Comparison of ENCODE assay signal across 10 mouse cellular contexts in genomic region chr15:79791502-79791901, GRCm38 (mm10). TPM values are rescaled to one million over a fixed set of nuclear protein-coding genes. Genes with fewer than 3 reads are reported as not detected.
DNase-seq lines count a peak whose midpoint lies in the region; ATAC-seq and TF ChIP-seq lines count a peak whose summit lies in the region.
"Had no signal": no experiment of that assay in that cellular context is flagged by ENCODE, and none has a peak within 500 bp of the region (broad histone marks: within the 10 kb centered on the region; RNA-seq: fewer than 3 reads in every experiment).

No protein-coding gene starts in this region.

- no peak overlapping the region for H3K27ac ChIP-seq in heart, embryonic 11.5 days (ENCODE audit: low read depth, low read length)
- H3K27ac ChIP-seq in ES-E14 (ENCODE audit: insufficient read depth, low read depth, low read length, poor library complexity, severe bottlenecking) = no peak overlapping the region
- H3K27ac ChIP-seq in limb, embryonic 10.5 days = no peak overlapping the region
- H3K27ac ChIP-seq: limb, embryonic 13.5 days; stomach, embryonic 15.5 days had no signal

- H3K36me3 ChIP-seq in heart, embryonic 11.5 days (ENCODE audit: control insufficient read depth, insufficient read depth, low read length) = no peaks in the 10 kb centered on the region
- H3K36me3 ChIP-seq in ES-E14 (ENCODE audit: control insufficient read depth, insufficient read depth, low read length, poor library complexity, severe bottlenecking) = no peaks in the 10 kb centered on the region
- no peaks in the 10 kb centered on the region for H3K36me3 ChIP-seq in limb, embryonic 10.5 days
- H3K36me3 ChIP-seq: limb, embryonic 13.5 days; stomach, embryonic 15.5 days had no signal

- H3K9me3 ChIP-seq in heart, embryonic 11.5 days (replicated peaks; ENCODE audit: control insufficient read depth, low read length) = no peaks in the 10 kb centered on the region
- H3K9me3 ChIP-seq in ES-E14 (ENCODE audit: control insufficient read depth, insufficient read depth, low read depth, low read length) = no peaks in the 10 kb centered on the region
- H3K9me3 ChIP-seq in limb, embryonic 10.5 days (replicated peaks) = no peaks in the 10 kb centered on the region
- H3K9me3 ChIP-seq: limb, embryonic 13.5 days; stomach, embryonic 15.5 days had no signal

- DNase-seq in heart, postnatal 14 days = peak; percentile 72 to 79
- DNase-seq in ES-E14 (ENCODE audit: low read depth, low spot score) = peak; percentile 65
- peak; percentile 62 for DNase-seq in c-Kit-positive CD71-positive TER-119-negative erythroid progenitor cells, embryonic 14.5 days (ENCODE audit: low read depth)
- DNase-seq in limb, embryonic 10.5 days (ENCODE audit: low spot score) = peak; percentile 84
- peak; percentile 84 for DNase-seq in retina, embryonic 14.5 days (ENCODE audit: low spot score)
- DNase-seq in cerebellum, adult 11 months = no peak
- no peak for DNase-seq in left cerebral cortex, postnatal 36 days (ENCODE audit: low spot score in 2 of 2)

- H3K4me2 ChIP-seq in heart, embryonic 11.5 days = no peak overlapping the region
- H3K4me2 ChIP-seq: limb, embryonic 13.5 days; stomach, embryonic 15.5 days had no signal

- intact Hi-C loops in heart, postnatal 14 days (cut with DNase I) = loop anchor here (5.0 kb wide), 1 partner anchor 39 kb away; no protein-coding TSS in a partner anchor
- intact Hi-C loops in left cerebral cortex, postnatal 36 days (cut with DNase I) = no loop called here

- no peak overlapping the region for H3K4me3 ChIP-seq in heart, embryonic 11.5 days (ENCODE audit: low read depth, low read length)
- no peak overlapping the region for H3K4me3 ChIP-seq in ES-E14 (ENCODE audit: insufficient read depth in 1 of 2, low read depth in 1 of 2, low read length in 2 of 2, poor library complexity in 1 of 2, severe bottlenecking in 1 of 2)
- H3K4me3 ChIP-seq in limb, embryonic 10.5 days = no peak overlapping the region
- H3K4me3 ChIP-seq: limb, embryonic 13.5 days; stomach, embryonic 15.5 days had no signal

- in situ Hi-C loops in ES-E14 (cut with MboI; ENCODE audit: low sequenced_read_pairs in 2 of 2, unreplicated experiment in 2 of 2) = no loop called here

- H3K27me3 ChIP-seq in heart, embryonic 11.5 days (ENCODE audit: control insufficient read depth, insufficient read depth, low read length) = peaks cover 34% of the 10 kb centered on the region
- peaks cover 55% of the 10 kb centered on the region for H3K27me3 ChIP-seq in limb, embryonic 10.5 days (ENCODE audit: low read depth, poor library complexity, severe bottlenecking)
- H3K27me3 ChIP-seq: stomach, embryonic 15.5 days had no signal

- no peak for ATAC-seq in heart, embryonic 11.5 days (replicated peaks; ENCODE audit: insufficient number of reproducible peaks, low FRiP score, low TSS enrichment)

- WGBS in heart, embryonic 11.5 days (ENCODE audit: insufficient replicate concordance) = 1% methylated on average over 12 of the region's 12 CpGs
- 3% methylated on average over 12 of the region's 12 CpGs for WGBS in limb, embryonic 10.5 days

- H3K9ac ChIP-seq in heart, embryonic 11.5 days (ENCODE audit: low read depth, low read length) = no peak overlapping the region
- no peak overlapping the region for H3K9ac ChIP-seq in ES-E14 (ENCODE audit: insufficient read depth, low read depth, low read length, poor library complexity, severe bottlenecking)
- H3K9ac ChIP-seq: limb, embryonic 13.5 days; stomach, embryonic 15.5 days had no signal

- H3K4me1 ChIP-seq in heart, embryonic 11.5 days (ENCODE audit: control insufficient read depth, insufficient read depth, low read length) = no peaks in the 10 kb centered on the region
- peaks cover 3 to 9% of the 10 kb centered on the region in 2 experiments; a peak in 1 of 4 replicates for H3K4me1 ChIP-seq in ES-E14 (ENCODE audit: control insufficient read depth in 2 of 2, insufficient read depth in 2 of 2, low read length in 2 of 2, poor library complexity in 1 of 2)
- H3K4me1 ChIP-seq in limb, embryonic 10.5 days = peaks cover 9% of the 10 kb centered on the region; the same call in 1 of the 2 replicates
- H3K4me1 ChIP-seq: limb, embryonic 13.5 days; stomach, embryonic 15.5 days had no signal

TF ChIP-seq in ES-E14, 5 proteins besides CTCF, POLR2A, EP300 and RAD21:
- TF ChIP-seq MAFK (IDR thresholded peaks at IDR 0.05; ENCODE audit: insufficient read depth, low read depth, low read length) = no peak

RNA-seq across cellular contexts. Expression of gene Nptxr, which starts 13.1 kb away (rescaled TPM):
- 1 to 10 TPM; 2.1 to 2.6 TPM for total RNA-seq in heart, postnatal 14 days (2021)
- 0.58 and 0.83 TPM in 2 replicates for polyA plus RNA-seq in heart, embryonic 11.5 days (2014; fragmentation: Nextera tagmentation; extraction: Ambion mirVana)
- total RNA-seq in ES-E14 (2012; rRNA removed) = 7.9 and 10.3 TPM in 2 replicates
- 0.55 and 0.65 TPM in 2 replicates for polyA plus RNA-seq in limb, embryonic 10.5 days (2016; fragmentation: Nextera tagmentation; extraction: Ambion mirVana)
- 100 to 1,000 TPM; 800 to 830 TPM for total RNA-seq in left cerebral cortex, postnatal 36 days (2021)

RNA-seq across cellular contexts. Expression of gene Dnal4, which starts 13.9 kb away (rescaled TPM):
- 10 to 100 TPM; 21.6 to 22.2 TPM for total RNA-seq in heart, postnatal 14 days (2021)
- polyA plus RNA-seq in heart, embryonic 11.5 days (2014; fragmentation: Nextera tagmentation; extraction: Ambion mirVana) = 37.3 TPM in 2 replicates
- total RNA-seq in ES-E14 (2012; rRNA removed) = 16.5 and 23.5 TPM in 2 replicates
- 62.2 and 70.4 TPM in 2 replicates for polyA plus RNA-seq in limb, embryonic 10.5 days (2016; fragmentation: Nextera tagmentation; extraction: Ambion mirVana)
- total RNA-seq in left cerebral cortex, postnatal 36 days (2021) = 10 to 100 TPM; 50.7 to 51.3 TPM

RNA-seq across cellular contexts. Expression of gene Npcd, which starts 42.5 kb away (rescaled TPM):
- total RNA-seq in heart, postnatal 14 days (2021) = under 1 TPM in 1 of 2 experiments, not detected in 1; 0.31 TPM
- 0.64 TPM in 1 of 2 replicates, not detected in the other for polyA plus RNA-seq in heart, embryonic 11.5 days (2014; fragmentation: Nextera tagmentation; extraction: Ambion mirVana)
- total RNA-seq in ES-E14 (2012; rRNA removed) = 3.4 and 9.3 TPM in 2 replicates
- not detected in 2 replicates for polyA plus RNA-seq in limb, embryonic 10.5 days (2016; fragmentation: Nextera tagmentation; extraction: Ambion mirVana)
- total RNA-seq in left cerebral cortex, postnatal 36 days (2021) = 10 to 100 TPM; 17.3 to 19.1 TPM
- polyA plus RNA-seq: stomach, embryonic 15.5 days had no signal

RNA-seq across cellular contexts. Expression of gene Cbx6, which starts 43.0 kb away (rescaled TPM):
- 10 to 100 TPM; 35.4 to 36.8 TPM for total RNA-seq in heart, postnatal 14 days (2021)
- polyA plus RNA-seq in heart, embryonic 11.5 days (2014; fragmentation: Nextera tagmentation; extraction: Ambion mirVana) = 15.7 and 17.4 TPM in 2 replicates
- 28.2 and 30.1 TPM in 2 replicates for total RNA-seq in ES-E14 (2012; rRNA removed)
- 15.5 and 18.2 TPM in 2 replicates for polyA plus RNA-seq in limb, embryonic 10.5 days (2016; fragmentation: Nextera tagmentation; extraction: Ambion mirVana)
- 100 to 1,000 TPM; 412 to 417 TPM for total RNA-seq in left cerebral cortex, postnatal 36 days (2021)

RNA-seq across cellular contexts. Expression of gene Sun2, which starts 49.2 kb away (rescaled TPM):
- total RNA-seq in heart, postnatal 14 days (2021) = 10 to 100 TPM; 70.6 to 73.4 TPM
- 3.7 and 4.9 TPM in 2 replicates for polyA plus RNA-seq in heart, embryonic 11.5 days (2014; fragmentation: Nextera tagmentation; extraction: Ambion mirVana)
- total RNA-seq in ES-E14 (2012; rRNA removed) = 29.8 and 35.7 TPM in 2 replicates
- 2.8 and 3.8 TPM in 2 replicates for polyA plus RNA-seq in limb, embryonic 10.5 days (2016; fragmentation: Nextera tagmentation; extraction: Ambion mirVana)
- total RNA-seq in left cerebral cortex, postnatal 36 days (2021) = 10 to 100 TPM; 43.2 to 47.5 TPM

Comparison
In these comparisons a context has a peak if more than half of its experiments do, and no peak if none do; other contexts are left out.
1. DNase-seq: peak in heart, postnatal 14 days (2 of 2), ES-E14 (single experiment), c-Kit-positive CD71-positive TER-119-negative erythroid progenitor cells, embryonic 14.5 days (single experiment), limb, embryonic 10.5 days (single experiment) and retina, embryonic 14.5 days (single experiment); none in cerebellum, adult 11 months (single experiment) and left cerebral cortex, postnatal 36 days (0 of 2).
2. RNA of gene Nptxr, which starts 13.1 kb away (total RNA-seq): 800 to 830 TPM in left cerebral cortex, postnatal 36 days; 7.9 to 10.3 TPM in ES-E14 and 2.1 to 2.6 TPM in heart, postnatal 14 days; every median in the first group is over 10 times any median in the second.